Mouse (Mus musculus) activated CD4-positive, CD25-positive, alpha-beta regulatory T cell (primary cell): ENCODE measurements around the gene Xrn1. TPM values are rescaled to one million over a fixed set of nuclear protein-coding genes. Genes with fewer than 3 reads are reported as not detected.

Experiments
- polyA plus RNA-seq, 2 experiments: library from polyadenylated mRNA; unstranded; fragments of 100-300 nt; shearing (Covaris generic); gene quantifications; one replicate each; pipeline ENCODE4 v1.2.1; 2017

Xrn1 gene
- 10 to 100 TPM; 47.2 to 58.0 TPM for polyA plus RNA-seq

GRCm38 (mm10) chr9:95954585-95955461, at the start of gene Xrn1:
Gene Xrn1 (plus strand): TSS chr9:95954760.

Other genes starting within 250 kb of the Xrn1 start
- gene Trpc1, start 204.4 kb upstream of the Xrn1 start, polyA plus RNA-seq = 1 to 10 TPM in 1 of 2 experiments, under 1 TPM in 1; 0.15 to 1.8 TPM
- gene Pls1, start 109.4 kb upstream of the Xrn1 start, polyA plus RNA-seq = 1 to 10 TPM; 1.1 to 1.2 TPM
- 10 to 100 TPM; 22.1 to 25.0 TPM for gene Atr, start 97.2 kb upstream of the Xrn1 start, polyA plus RNA-seq
- gene Gk5, start 164.6 kb downstream of the Xrn1 start, polyA plus RNA-seq = 1 to 10 TPM; 1.0 to 2.0 TPM
- gene Tfdp2, start 241.5 kb downstream of the Xrn1 start, polyA plus RNA-seq = 10 to 100 TPM; 22.2 to 39.1 TPM